Mouse (Mus musculus): ENCODE measurements around the gene Prkch. TPM values are rescaled to one million over a fixed set of nuclear protein-coding genes. Genes with fewer than 3 reads are reported as not detected.

The Prkch gene
- total RNA-seq, 2 experiments from 2014 or later, result 2.9 to 4.0 TPM

DNA sequence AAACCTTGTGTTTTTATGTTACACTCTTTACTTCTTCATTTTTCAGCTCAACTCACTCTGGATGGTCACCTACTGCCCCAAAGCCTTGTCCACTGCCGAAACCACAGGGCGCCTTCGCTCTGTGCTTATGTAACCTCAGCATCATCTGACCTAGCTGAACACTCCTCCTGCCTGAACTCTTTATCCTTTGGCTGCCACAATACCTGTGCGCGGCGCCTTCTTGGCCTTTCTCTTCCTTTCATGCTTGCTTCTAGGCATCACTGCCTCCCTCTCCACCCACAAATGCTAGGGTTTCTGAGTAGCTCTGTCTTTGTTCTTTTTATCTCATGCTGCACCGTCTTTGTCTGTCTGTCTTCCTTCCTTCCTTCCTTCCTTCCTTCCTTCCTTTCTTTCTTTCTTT, 3.8 kb upstream of the Prkch start:
- no peak for DNase-seq (ENCODE audit: extremely low spot score in 1 of 2, low spot score in 1 of 2)

DNA sequence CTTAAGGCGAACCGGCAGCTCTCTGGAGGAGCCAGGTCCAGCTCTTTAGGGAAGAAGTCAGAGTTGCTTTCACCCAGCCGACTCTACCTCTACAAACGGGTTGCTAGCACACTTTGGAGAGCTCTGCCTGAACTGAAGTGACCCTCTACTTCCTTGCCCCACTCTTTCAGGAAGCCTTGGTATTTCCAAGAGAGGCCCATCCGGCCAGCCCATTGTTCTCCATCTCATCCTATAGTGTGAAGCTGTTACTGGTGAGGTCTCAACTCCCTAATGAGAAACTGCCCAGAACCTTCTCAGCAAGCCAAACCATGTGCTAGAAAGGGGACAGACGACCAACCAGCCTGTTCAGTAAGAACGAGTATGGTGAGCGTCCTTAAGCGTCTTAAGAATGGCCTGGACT, 1.3 kb upstream of the Prkch start:
- DNase-seq (ENCODE audit: extremely low spot score in 1 of 2, low spot score in 1 of 2), result no peak

DNA sequence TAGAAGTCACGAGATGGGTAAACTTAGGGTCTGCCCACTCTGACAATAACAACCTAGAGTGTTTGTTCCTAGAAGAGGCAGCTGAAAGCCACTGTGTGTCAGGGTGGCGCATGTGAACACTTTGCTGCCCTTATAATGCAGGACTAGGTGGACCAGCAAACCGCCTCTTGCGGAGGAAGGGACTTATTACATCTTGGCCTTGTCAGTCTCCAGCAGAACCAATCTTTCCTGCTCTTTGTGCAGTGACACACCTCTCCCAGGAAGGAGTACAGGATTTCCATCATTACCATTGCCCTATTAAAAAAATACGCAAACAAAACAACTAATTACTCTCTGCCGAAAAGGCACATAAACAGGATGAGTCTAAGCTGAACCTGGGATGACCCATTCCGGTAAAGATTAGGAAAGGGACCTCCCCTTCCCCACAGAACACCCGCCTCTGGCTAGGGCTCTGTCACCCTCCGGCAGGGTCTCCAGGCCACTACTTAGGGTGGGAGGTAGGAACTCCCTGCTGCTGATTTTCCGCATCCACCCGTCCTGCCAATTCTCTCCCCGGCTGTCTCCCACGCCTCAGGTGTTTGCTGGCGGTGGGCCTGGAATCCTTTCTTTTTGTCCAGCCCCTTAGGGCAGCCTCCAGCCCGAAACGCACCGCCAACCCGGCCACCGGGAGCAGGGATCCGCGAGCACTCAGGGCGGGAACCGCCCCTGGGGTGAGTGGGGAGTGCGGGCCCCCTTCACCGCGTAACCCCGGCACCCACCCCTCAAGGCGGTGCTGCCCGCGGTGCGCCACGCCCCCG, 585 bp upstream of the Prkch start:
- no peak for DNase-seq (ENCODE audit: extremely low spot score in 1 of 2, low spot score in 1 of 2)

DNA sequence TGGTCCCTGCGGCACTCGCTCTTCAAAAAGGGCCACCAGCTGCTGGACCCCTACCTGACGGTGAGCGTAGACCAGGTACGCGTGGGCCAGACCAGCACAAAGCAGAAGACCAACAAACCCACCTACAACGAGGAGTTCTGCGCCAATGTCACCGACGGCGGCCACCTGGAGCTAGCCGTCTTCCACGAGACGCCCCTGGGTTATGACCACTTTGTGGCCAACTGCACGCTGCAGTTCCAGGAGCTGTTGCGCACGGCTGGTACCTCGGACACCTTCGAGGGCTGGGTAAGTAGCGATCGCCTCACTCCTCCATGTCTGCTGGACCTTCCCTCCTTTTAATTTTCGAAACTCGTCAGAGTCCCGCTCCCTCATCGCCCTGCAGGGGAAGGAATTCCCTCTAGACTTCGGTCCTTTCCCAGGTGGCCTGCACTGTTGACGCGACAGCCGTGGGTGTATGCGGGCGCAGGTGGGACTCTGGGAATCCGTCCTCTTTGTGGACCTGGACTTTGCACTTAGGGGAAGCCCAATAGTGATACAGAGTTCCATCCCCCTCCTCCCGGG, 725 bp downstream of the Prkch start:
- DNase-seq (ENCODE audit: extremely low spot score in 1 of 2, low spot score in 1 of 2), result no peak

DNA sequence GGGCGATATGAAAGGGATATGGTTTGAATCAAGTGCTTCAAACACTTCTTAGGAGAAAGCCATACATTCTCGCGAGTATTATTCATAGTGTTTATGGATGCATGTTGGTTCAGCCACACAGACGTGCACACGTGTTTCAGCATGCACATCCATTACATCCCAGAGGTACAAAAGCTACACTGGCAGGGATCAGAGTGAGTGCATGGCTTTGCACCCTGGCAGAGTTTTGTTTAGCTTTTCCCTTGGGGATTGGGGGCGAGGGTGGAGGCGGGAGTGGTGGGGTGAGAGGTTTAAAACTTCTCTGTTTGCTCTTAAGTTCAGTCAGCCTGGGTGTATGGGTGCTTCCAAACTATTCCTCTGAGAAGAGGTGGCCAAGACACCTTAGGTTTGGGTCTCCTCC, 1.3 kb downstream of the Prkch start:
- DNase-seq (ENCODE audit: extremely low spot score in 1 of 2, low spot score in 1 of 2), result no peak

DNA sequence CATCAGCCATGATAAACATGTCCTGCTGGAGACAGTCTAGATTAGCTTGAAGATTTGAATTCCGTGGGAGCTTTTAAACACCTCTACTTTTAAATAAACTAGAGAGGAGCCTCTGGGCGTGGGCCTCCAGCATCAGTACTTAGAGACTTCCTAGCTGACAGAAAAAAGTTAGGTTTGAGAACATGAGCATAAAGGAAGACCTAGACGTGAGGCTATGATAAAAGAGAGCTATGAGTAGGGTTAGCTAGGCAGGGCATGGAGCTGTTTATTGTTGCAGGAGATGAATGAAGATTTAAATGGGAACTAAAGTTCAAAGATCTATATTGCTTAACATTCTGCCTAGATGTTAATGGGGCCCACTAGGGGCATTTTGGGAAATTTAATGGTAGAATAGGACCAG, 2.7 kb downstream of the Prkch start:
- DNase-seq (ENCODE audit: extremely low spot score in 1 of 2, low spot score in 1 of 2), result no peak

DNA sequence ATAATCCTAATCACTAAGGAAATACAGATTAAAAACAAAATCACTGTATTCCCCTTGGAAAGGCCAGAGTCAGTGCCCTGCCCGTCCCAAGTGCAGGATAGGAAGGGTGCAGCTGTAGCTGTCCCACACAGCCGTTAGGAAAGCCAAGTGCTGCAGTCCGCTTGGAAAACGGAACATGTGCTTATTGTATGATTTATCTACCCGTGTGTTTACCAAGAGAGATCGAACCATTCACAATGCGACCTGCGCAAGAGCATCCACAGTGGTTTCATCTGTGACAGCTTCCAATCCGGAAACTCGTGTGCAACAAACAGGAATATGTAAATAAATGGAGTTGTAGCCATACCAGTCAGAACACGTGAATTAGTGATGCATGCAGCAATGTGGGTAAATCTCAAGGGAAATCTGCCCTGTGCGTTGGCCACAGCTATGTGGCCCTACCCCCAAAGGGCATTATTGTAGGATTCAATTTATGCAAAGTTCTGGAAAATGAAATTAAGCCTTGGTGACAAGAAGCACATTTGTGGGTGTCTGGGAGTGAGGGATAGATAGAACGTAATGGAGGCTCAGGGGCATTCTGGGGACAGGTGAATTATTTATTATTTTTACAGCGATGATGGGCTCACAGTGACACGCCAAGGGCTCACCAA, 6.2 kb downstream of the Prkch start:
- no peak for DNase-seq (ENCODE audit: extremely low spot score in 1 of 2, low spot score in 1 of 2)

DNA sequence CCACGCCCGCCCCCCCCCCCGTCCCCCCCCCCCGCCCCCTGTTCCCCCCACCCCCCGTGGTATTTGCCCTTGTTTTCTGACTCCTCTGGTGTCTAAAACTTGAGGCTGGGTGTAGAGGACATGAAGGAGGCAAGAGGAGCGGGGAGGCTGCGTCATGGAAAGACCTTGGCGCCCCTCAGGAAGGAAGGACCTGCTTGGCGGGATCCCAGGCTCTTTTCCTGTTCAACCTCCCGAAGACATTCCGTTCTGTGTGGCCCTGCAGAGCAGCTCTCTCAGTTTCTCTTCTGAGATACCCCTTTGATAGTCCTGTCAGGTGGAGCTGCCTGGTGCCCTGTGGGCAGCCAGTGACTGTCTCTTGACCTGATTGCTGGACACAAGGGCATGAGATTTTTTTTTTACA, 7.0 kb downstream of the Prkch start:
- DNase-seq (ENCODE audit: extremely low spot score in 1 of 2, low spot score in 1 of 2), result no peak

DNA sequence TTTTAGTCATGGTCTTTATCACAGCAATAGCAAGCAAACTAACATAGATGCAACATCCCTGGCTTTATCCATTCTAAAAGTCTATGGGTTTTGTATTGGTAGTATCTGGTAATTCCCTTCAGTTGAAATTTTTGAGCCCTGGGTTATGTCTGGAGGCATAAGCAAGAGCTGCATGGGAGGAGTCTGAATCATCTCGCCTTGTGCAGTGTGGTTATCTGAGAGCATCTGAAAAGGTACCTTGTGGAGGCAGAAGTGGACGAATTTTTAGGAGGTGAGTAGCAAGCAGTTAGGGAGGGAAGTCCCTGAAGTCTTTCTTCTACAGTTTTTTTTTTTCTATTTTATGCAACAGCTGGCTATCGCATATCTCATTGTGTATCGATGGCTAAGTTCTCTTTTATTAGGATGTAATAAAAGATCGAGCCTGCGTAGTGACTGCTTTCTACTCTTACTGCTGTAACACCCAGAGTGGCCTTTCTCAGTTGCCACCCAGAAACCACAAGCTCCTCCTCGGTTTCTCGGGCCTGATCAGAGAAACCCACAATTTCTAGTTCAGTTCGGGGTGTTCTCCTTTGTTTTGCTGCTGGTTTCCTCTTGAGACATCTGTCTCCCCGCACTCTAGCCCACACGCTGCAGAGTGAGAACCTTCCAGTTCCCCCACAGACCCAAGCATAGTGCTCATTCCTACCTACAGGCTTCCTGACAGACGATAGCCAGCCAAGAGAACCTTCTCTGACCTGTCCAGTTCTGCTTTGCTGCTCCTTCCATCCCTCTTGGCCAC, 8.6 kb downstream of the Prkch start:
- no peak for DNase-seq (ENCODE audit: extremely low spot score in 1 of 2, low spot score in 1 of 2)

DNA sequence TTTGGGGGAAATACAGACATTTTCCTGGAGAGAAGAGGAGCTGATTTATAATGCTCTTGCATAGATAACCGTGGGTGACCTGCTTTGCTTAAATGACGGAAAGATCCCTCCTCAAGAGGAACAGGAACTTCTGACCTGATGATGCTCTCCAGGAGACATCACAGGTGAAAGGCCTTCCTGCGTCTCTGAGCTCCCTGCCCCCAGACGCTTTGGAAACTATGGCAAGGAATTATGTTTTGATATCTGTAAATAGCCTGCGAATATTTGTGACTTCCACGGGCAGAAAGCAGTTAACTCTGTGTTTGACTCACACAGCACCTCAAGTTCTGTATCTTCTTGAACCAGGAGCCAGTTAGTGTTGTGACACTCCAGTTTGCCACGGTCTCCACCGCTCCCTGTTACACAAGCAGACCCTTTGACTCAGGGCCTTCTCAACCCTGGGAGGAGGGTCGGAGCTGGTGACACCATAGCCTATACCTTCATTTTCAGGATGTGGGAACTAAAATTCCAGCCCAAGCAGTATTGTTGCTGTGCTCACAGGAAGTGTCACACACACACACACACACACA, 9.7 kb downstream of the Prkch start:
- DNase-seq (ENCODE audit: extremely low spot score in 1 of 2, low spot score in 1 of 2), result no peak

DNA sequence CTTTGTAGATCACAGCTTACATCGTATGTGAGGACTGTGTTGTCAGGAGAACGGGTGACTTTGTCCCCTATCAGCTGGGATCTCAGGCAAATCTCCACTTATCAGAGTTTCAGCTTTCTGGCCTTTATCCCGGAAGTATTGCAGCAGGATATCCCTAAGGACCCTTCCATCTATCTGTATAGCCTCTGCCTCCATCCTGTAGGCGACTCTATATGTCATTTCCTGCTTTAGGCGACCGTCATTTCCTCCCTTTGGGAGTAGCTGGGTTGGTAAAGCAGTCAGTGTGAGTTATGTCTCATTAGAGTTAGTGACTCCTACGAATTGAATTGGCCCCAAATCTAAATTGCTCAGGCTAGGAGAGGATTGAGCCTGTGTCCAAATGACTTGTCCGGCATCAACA, 10.6 kb downstream of the Prkch start:
- DNase-seq (ENCODE audit: extremely low spot score in 1 of 2, low spot score in 1 of 2), result no peak

DNA sequence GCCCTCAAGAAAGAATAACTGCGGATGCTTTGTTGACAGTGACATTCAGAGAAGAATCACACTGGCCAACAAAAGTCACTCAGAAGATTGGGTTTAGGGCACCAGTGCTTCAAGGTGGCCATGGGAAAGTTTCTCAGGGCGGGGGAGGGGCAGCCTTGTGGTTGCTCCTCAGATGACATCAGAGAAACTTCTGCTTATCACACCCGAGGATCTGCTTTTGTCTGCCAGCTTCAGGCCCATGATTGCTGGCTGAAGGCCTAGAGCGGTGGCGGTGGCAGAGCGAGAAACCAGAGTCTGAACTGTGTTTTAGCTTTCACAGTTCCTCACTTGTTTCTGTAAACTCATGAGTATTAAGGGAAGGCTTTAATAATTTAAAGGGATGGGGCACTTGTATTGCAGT, 13.6 kb downstream of the Prkch start:
- peak in 1 of 2 experiments; percentile 10 for DNase-seq (ENCODE audit: extremely low spot score in 1 of 2, low spot score in 1 of 2)

DNA sequence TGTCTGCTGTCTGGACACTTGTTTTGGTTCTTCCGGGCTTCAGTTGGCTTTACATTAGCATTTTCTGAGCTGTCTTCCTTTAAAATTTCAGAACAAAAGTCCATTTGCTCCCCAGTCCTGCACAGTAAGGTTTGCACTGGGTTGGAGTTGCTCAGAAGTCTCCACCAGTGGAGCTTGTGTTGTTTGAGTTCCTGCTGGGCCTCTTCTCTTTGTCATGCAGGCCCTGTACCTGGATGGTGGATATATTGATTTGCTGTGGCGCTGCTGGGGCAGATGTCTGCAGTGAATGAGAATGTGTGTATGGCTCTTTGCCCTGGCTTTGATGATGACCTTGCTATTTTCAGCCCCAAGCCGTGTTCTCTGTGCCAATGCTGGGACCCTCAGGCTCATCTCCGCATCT, 15.9 kb downstream of the Prkch start:
- DNase-seq (ENCODE audit: extremely low spot score in 1 of 2, low spot score in 1 of 2), result no peak

DNA sequence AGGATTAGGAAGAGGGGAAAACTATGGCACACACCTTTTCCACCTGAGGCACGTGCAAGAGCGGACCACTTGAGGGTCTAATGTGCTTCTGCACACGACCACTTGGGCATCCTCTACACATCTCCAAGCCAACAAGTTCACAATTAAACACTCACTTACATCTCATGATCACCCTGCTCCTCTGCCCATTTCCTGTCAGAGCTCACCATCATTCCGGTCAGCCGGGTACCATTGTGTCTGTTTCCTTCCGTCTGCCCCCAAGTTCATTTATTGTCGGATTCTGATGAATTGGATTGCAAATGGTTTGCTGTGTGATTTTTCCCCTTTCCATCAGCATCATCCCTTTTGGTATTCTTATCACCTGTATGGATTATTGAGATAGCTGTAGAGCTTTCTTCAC, 18.4 kb downstream of the Prkch start:
- DNase-seq (ENCODE audit: extremely low spot score in 1 of 2, low spot score in 1 of 2), result no peak

DNA sequence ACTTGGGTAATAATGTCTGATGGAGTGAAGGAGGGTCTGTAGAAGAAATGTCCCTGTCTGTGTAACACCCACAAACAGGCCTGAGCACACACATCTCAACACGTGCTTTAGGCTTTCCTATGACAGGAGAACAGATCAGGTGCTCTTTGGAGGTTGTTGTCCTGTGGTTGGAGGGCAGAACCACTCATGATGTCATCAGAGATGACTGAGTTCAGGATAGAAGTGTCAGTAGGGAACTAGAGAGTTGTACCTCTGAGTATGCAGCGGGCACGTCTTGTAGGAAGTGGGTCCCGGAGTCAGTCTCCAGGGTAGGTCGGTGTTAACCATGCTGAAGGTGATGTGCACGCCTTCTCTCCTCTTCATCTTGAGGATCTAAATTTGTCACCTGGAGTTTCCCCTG, 19.1 kb downstream of the Prkch start:
- DNase-seq (ENCODE audit: extremely low spot score in 1 of 2, low spot score in 1 of 2), result no peak

DNA sequence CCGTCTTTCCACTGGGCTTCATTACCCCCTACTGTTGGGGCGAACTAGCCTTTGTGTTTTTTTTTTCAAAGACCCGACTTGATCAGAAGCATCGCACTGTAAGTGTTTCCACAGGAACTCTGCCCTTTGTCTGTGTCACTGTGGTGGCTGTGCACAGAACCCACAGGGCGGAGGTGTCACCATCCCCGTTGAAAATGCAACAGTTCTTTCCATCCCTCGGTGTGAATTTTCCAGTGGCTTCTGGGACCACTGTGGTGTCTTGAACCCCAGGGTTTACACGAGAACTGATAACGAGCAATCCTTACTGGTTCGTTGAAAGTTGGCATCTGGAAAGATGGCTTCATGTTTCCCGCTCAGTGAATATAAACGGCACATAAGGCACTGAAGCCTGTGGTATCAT, 20.2 kb downstream of the Prkch start:
- no peak for DNase-seq (ENCODE audit: extremely low spot score in 1 of 2, low spot score in 1 of 2)

DNA sequence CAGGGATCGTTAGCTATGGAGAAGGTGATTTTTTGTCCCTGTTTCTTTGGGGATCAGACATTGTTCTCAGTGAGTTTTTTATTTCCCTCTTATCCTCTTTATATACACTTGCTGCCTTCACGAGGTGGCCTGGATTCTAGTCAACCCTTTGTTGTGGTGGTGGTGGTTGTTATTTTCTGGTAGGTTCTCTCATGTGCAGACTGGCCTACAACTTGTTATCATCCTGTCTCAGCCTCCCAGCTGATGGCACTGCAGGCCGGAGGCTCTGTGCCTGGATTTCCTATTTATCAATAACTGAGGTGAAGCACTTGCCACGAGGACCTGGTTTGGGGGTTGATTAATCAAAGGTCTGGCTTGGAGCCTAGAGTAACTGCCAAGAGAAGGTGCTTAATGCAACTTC, 20.6 kb downstream of the Prkch start:
- DNase-seq (ENCODE audit: extremely low spot score in 1 of 2, low spot score in 1 of 2), result no peak

DNA sequence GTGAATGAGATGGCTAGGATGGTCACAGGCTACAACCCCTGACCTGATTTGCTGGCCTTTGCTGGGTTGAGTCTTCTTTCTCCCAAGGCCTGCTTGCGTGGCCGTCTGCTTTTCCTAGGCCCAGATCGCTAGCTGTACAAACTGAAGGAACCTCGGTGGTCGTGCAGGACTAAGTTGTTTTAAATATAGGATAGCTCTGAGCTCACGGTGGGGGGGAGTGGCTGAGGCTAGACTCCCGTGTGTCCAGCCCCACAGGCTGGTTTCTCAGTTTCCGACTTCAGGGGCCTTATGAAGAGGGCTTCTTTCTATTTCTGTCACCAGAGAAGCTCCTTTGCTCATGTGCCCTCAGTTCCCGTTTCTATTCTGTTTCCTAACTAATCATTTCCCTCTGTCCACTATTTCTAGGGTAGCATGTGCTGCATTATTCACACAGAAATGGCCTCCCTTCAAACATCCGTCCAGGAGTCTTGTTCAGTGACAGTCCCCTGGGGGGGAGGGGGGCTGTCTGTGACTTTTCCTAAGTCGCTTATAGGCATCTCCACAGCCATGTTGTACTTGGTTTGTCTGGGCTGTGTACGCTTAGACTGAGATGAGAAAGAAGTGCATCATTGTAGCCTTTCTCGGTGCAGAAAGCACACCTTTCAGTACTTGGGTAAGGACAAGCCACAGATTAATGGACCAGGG, 22.9 kb downstream of the Prkch start:
- no peak for DNase-seq (ENCODE audit: extremely low spot score in 1 of 2, low spot score in 1 of 2)

DNA sequence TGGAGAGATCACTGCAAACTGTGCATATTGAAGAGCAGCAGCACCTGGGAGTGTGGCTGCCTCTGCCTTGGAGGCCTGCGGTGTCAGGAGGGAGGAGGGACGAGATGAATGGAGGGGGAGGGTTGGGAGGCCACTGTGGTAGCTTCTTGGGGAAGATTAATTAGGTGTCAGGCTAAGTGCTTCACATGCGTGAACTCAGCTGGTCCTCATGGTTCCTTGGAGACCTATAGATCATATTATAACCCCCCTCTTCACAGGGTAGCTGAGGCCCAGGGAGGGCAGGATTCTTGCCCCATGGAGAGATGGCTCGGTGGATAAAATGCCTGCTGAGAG, 23.4 kb downstream of the Prkch start:
- DNase-seq (ENCODE audit: extremely low spot score in 1 of 2, low spot score in 1 of 2), result no peak

DNA sequence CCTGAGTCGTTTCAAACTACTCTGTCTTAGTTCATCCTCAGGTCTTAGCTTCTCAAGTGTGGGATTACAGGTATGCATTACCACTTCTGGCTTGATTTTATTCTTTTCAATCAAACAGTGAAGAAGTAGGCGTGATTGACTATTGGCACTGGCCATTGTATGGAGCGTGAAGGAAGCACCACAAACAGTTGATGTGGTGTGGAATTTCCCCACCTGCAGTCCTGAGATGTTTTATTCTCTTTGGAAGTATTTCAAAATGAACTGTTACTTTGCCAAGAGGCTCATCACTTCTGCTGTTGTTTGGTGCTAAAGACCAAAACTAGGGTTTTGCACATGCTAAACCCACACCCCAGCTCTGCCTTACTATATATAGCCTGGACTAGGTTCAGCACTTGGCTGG, 24.7 kb downstream of the Prkch start:
- no peak for DNase-seq (ENCODE audit: extremely low spot score in 1 of 2, low spot score in 1 of 2)
